Mouse (Mus musculus): ENCODE data around the gene Hnrnph2. TPM values are rescaled to one million over a fixed set of nuclear protein-coding genes. Genes with fewer than 3 reads are reported as not detected.

The Hnrnph2 gene
- polyA plus RNA-seq, 1 experiment from 2014 or later = 112 TPM

- H3K27me3 ChIP-seq (ENCODE audit: insufficient read depth, low read length) = no peaks in the 10 kb centered on the region
- TF ChIP-seq CTCF (IDR thresholded peaks at IDR 0.05; ENCODE audit: low read depth) = no peak
- ATAC-seq (ENCODE audit: insufficient read depth) (peak; percentile 94), DNase-seq (peak; percentile 91)
- 13% methylated on average over 15 of the region's 15 CpGs for WGBS
- H3K4me2 ChIP-seq = peak overlapping the region; percentile 58
- no peak overlapping the region for H3K9ac ChIP-seq
- no peaks in the 10 kb centered on the region for H3K9me3 ChIP-seq (ENCODE audit: low read depth, low read length)
- peak overlapping the region; percentile 91 for H3K27ac ChIP-seq (ENCODE audit: low read depth)
- H3K36me3 ChIP-seq (ENCODE audit: insufficient read depth) = no peaks in the 10 kb centered on the region
- H3K4me1 ChIP-seq (ENCODE audit: insufficient read depth) = no peaks in the 10 kb centered on the region
- H3K4me3 ChIP-seq (ENCODE audit: low read depth, low read length) = peak overlapping the region; percentile 25
Measured at GRCm38 (mm10) chrX:134612285-134612959, 11.4 kb downstream of the Hnrnph2 start.

- ATAC-seq (ENCODE audit: insufficient read depth) (no peak), DNase-seq (no peak)
- Histone ChIP-seq H3K9ac (no peak overlapping the region), H3K4me2 (no peak overlapping the region), H3K27me3 (ENCODE audit: insufficient read depth, low read length) (no peaks in the 10 kb centered on the region), H3K36me3 (ENCODE audit: insufficient read depth) (no peaks in the 10 kb centered on the region), H3K4me3 (ENCODE audit: low read depth, low read length) (no peak overlapping the region), H3K4me1 (ENCODE audit: insufficient read depth) (no peaks in the 10 kb centered on the region), H3K9me3 (ENCODE audit: low read depth, low read length) (no peaks in the 10 kb centered on the region), H3K27ac (ENCODE audit: low read depth) (no peak overlapping the region)
- WGBS = 55% methylated on average over 2 of the region's 2 CpGs
- peak; percentile 24 for TF ChIP-seq CTCF (IDR thresholded peaks at IDR 0.05; ENCODE audit: low read depth)
Measured at GRCm38 (mm10) chrX:134614306-134614705, 13.3 kb downstream of the Hnrnph2 start.

GRCm38 (mm10) chrX:134619695-134620094, 18.7 kb downstream of the Hnrnph2 start:
- no peaks in the 10 kb centered on the region for H3K4me1 ChIP-seq (ENCODE audit: insufficient read depth)
- ATAC-seq (ENCODE audit: insufficient read depth) (no peak), DNase-seq (no peak)
- no peak overlapping the region for H3K9ac ChIP-seq
- H3K36me3 ChIP-seq (ENCODE audit: insufficient read depth) = no peaks in the 10 kb centered on the region
- H3K9me3 ChIP-seq (ENCODE audit: low read depth, low read length) = no peaks in the 10 kb centered on the region
- TF ChIP-seq CTCF (IDR thresholded peaks at IDR 0.05; ENCODE audit: low read depth) = no peak
- H3K4me3 ChIP-seq (ENCODE audit: low read depth, low read length) = no peak overlapping the region
- whole genome bisulfite sequencing = 54% methylated on average over 9 of the region's 9 CpGs
- H3K27ac ChIP-seq (ENCODE audit: low read depth) = no peak overlapping the region
- no peak overlapping the region for H3K4me2 ChIP-seq
- H3K27me3 ChIP-seq (ENCODE audit: insufficient read depth, low read length) = no peaks in the 10 kb centered on the region

- peak; percentile 4 for DNase-seq
- H3K4me1 ChIP-seq (ENCODE audit: insufficient read depth) = no peaks in the 10 kb centered on the region
- TF ChIP-seq CTCF (IDR thresholded peaks at IDR 0.05; ENCODE audit: low read depth) = no peak
- no peak overlapping the region for H3K9ac ChIP-seq
- no peak overlapping the region for H3K4me2 ChIP-seq
- H3K9me3 ChIP-seq (ENCODE audit: low read depth, low read length) = no peaks in the 10 kb centered on the region
- WGBS = 52% methylated on average over 8 of the region's 8 CpGs
- no peak overlapping the region for H3K27ac ChIP-seq (ENCODE audit: low read depth)
- H3K27me3 ChIP-seq (ENCODE audit: insufficient read depth, low read length) = no peaks in the 10 kb centered on the region
- no peak overlapping the region for H3K4me3 ChIP-seq (ENCODE audit: low read depth, low read length)
- no peak for ATAC-seq (ENCODE audit: insufficient read depth)
- no peaks in the 10 kb centered on the region for H3K36me3 ChIP-seq (ENCODE audit: insufficient read depth)
Measured at GRCm38 (mm10) chrX:134620254-134620865, 19.4 kb downstream of the Hnrnph2 start.

GRCm38 (mm10) chrX:134621685-134622084, 20.7 kb downstream of the Hnrnph2 start:
- Histone ChIP-seq H3K27ac (ENCODE audit: low read depth) (no peak overlapping the region), H3K4me1 (ENCODE audit: insufficient read depth) (no peaks in the 10 kb centered on the region), H3K4me3 (ENCODE audit: low read depth, low read length) (no peak overlapping the region), H3K9me3 (ENCODE audit: low read depth, low read length) (no peaks in the 10 kb centered on the region), H3K4me2 (no peak overlapping the region), H3K9ac (no peak overlapping the region), H3K36me3 (ENCODE audit: insufficient read depth) (no peaks in the 10 kb centered on the region), H3K27me3 (ENCODE audit: insufficient read depth, low read length) (no peaks in the 10 kb centered on the region)
- no peak for ATAC-seq (ENCODE audit: insufficient read depth)
- no peak for DNase-seq
- 74% methylated on average over 3 of the region's 3 CpGs for WGBS
- TF ChIP-seq CTCF (IDR thresholded peaks at IDR 0.05; ENCODE audit: low read depth) = no peak

GRCm38 (mm10) chrX:134623350-134623749, 22.4 kb downstream of the Hnrnph2 start:
- H3K4me3 ChIP-seq (ENCODE audit: low read depth, low read length) = no peak overlapping the region
- no peak overlapping the region for H3K27ac ChIP-seq (ENCODE audit: low read depth)
- DNase-seq (no peak), ATAC-seq (ENCODE audit: insufficient read depth) (no peak)
- H3K9ac ChIP-seq = no peak overlapping the region
- TF ChIP-seq CTCF (IDR thresholded peaks at IDR 0.05; ENCODE audit: low read depth) = no peak
- no peaks in the 10 kb centered on the region for H3K27me3 ChIP-seq (ENCODE audit: insufficient read depth, low read length)
- 49% methylated on average over 4 of the region's 4 CpGs for WGBS
- no peaks in the 10 kb centered on the region for H3K4me1 ChIP-seq (ENCODE audit: insufficient read depth)
- no peak overlapping the region for H3K4me2 ChIP-seq
- H3K9me3 ChIP-seq (ENCODE audit: low read depth, low read length) = no peaks in the 10 kb centered on the region
- H3K36me3 ChIP-seq (ENCODE audit: insufficient read depth) = no peaks in the 10 kb centered on the region

- Histone ChIP-seq H3K36me3 (ENCODE audit: insufficient read depth) (no peaks in the 10 kb centered on the region), H3K27ac (ENCODE audit: low read depth) (no peak overlapping the region), H3K4me3 (ENCODE audit: low read depth, low read length) (no peak overlapping the region), H3K9me3 (ENCODE audit: low read depth, low read length) (no peaks in the 10 kb centered on the region), H3K9ac (no peak overlapping the region), H3K27me3 (ENCODE audit: insufficient read depth, low read length) (no peaks in the 10 kb centered on the region), H3K4me2 (no peak overlapping the region), H3K4me1 (ENCODE audit: insufficient read depth) (no peaks in the 10 kb centered on the region)
- no peak for ATAC-seq (ENCODE audit: insufficient read depth)
- DNase-seq = no peak
- TF ChIP-seq CTCF (IDR thresholded peaks at IDR 0.05; ENCODE audit: low read depth) = no peak
- WGBS = 62% methylated on average over 2 of the region's 2 CpGs
Measured at GRCm38 (mm10) chrX:134628200-134628599, 27.2 kb downstream of the Hnrnph2 start.
